Mouse (Mus musculus) heart, embryonic 10.5 days (tissue): ENCODE measurements at regions not wholly inside any gene's neighbourhood (a gene's known extent, or its start where the extent isn't known, plus 50 kb on each side); places are given as distances from the start of the nearest gene placed in this dataset.

Experiments used
- DNase-seq: peaks from one replicate; pipeline ENCODE4 v3.0.0-alpha.2; 2017; ENCODE audit warnings: low spot score
- H3K27ac ChIP-seq: fragments of 300-500 bp; sonication (generic); 2 replicates; pipeline ENCODE4 v1.5.1; 2016; ENCODE audit warnings: mild to moderate bottlenecking
- H3K27me3 ChIP-seq: fragments of 300-500 bp; sonication (generic); 2 replicates; pipeline ENCODE4 v1.6.1; 2016; ENCODE audit warnings: mild to moderate bottlenecking; ENCODE audit not compliant: poor library complexity, insufficient read depth, severe bottlenecking
- H3K36me3 ChIP-seq: fragments of 300-500 bp; sonication (generic); 2 replicates; pipeline ENCODE4 v1.6.1; 2016; ENCODE audit warnings: mild to moderate bottlenecking, moderate library complexity
- H3K4me1 ChIP-seq: fragments of 300-500 bp; sonication (generic); 2 replicates; pipeline ENCODE4 v1.6.1; 2016; ENCODE audit warnings: mild to moderate bottlenecking
- H3K4me3 ChIP-seq: fragments of 300-500 bp; sonication (generic); 2 replicates; pipeline ENCODE4 v1.5.1; 2016; ENCODE audit warnings: mild to moderate bottlenecking, moderate library complexity
- H3K9me3 ChIP-seq: fragments of 300-500 bp; sonication (generic); 2 replicates; pipeline ENCODE4 v1.6.1; 2016; ENCODE audit warnings: mild to moderate bottlenecking, moderate library complexity
- WGBS: fragments of 180-500 bp; shearing (Covaris S2); methylation state at CpG from one replicate; pipeline ENCODE4 v1.1.7; 2016; 5-methylcytosine and 5-hydroxymethylcytosine counted together

DNA sequence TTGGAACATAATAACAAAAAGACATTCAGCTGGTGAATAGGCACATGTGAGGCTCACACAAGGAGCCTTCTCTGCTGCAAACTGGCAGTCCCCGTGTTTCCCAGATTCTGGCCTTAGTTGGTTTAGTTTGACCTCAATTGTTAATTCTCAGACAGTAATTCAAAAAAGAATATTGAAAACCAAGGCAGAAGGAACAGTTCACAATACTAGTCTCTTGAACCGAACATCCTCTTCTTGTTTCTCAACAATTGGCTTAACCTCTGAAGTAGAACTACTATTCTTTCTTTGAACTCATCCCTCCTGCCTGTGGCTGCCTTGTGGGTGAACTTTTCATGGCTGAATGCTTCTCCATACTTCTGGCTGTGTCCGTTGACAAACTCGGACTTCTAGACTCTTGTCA, 110.4 kb upstream of the Neil3 start:
- Histone ChIP-seq H3K27me3 (no peaks in the 10 kb centered on the region), H3K4me1 (no peaks in the 10 kb centered on the region), H3K27ac (no peak overlapping the region), H3K36me3 (no peaks in the 10 kb centered on the region), H3K4me3 (no peak overlapping the region), H3K9me3 (no peaks in the 10 kb centered on the region)
- WGBS: 81% methylated on average over 4 of the region's 4 CpGs
- no peak for DNase-seq

DNA sequence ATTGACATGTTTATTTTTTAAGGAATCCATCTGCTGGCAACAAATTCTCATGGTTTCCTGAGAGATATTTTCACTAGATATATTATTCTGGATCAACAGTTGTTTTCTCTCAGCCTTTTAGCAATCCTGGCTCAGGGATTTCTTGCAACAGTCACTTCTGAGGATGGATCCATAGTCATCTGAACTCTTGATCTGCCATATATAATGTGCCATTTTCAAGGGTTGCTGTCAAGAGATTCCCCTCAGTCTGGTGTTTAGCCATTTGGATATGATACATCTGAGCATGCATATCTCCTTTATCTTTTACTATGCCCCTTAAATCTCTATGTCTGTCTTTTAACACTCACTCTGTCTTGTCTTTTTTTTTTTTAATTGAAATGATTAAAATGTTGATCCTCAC, 130.3 kb upstream of the Neil3 start:
- H3K27ac ChIP-seq: no peak overlapping the region
- no peak for DNase-seq
- H3K9me3 ChIP-seq: no peaks in the 10 kb centered on the region
- H3K27me3 ChIP-seq: no peaks in the 10 kb centered on the region
- no peak overlapping the region for H3K4me3 ChIP-seq
- no peaks in the 10 kb centered on the region for H3K4me1 ChIP-seq
- H3K36me3 ChIP-seq: no peaks in the 10 kb centered on the region

DNA sequence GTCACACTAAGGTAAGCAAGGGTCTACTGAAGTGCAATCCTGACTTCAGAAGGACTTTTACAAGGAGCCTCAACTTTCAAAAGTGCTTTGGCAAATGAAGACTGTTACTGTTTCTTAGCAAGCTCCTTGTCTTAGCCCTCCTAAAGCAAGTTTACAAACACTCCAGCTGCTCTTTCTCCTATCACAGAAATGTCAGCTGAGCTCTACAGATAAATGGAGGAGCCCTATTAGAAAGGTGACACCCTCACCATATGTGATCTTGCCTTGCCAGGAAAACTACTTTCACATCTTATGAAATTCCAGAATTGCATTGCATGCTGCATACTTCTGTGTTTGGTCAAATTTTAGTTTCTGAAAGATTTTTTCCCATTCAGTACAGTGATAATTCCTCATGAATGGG, 136.6 kb upstream of the Neil3 start:
- Histone ChIP-seq H3K27ac (no peak overlapping the region), H3K4me3 (no peak overlapping the region), H3K36me3 (no peaks in the 10 kb centered on the region), H3K4me1 (no peaks in the 10 kb centered on the region), H3K9me3 (no peaks in the 10 kb centered on the region), H3K27me3 (no peaks in the 10 kb centered on the region)
- no peak for DNase-seq

DNA sequence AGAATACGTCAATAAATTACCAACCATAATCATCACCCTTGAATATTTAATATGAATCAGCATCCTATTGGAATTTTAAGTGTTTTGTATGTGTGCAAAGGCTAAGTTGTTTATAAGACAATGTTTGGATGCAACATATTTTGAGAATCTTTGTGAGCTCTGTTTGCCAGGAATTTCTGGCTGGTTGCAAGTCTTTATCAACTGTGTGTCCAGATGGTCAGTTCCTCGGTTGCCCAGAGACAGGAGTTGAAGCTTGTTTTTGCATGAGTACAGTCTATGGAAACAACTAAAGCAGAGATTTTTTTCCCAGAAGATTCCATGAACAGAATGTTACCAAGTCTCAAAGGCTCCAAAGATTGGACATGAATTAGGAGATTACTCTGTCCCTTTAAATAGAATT, 142.0 kb upstream of the Neil3 start:
- Histone ChIP-seq H3K27me3 (no peaks in the 10 kb centered on the region), H3K9me3 (no peaks in the 10 kb centered on the region), H3K27ac (no peak overlapping the region), H3K36me3 (no peaks in the 10 kb centered on the region), H3K4me1 (no peaks in the 10 kb centered on the region), H3K4me3 (no peak overlapping the region)
- WGBS: 64% methylated on average over 2 of the region's 2 CpGs
- no peak for DNase-seq

DNA sequence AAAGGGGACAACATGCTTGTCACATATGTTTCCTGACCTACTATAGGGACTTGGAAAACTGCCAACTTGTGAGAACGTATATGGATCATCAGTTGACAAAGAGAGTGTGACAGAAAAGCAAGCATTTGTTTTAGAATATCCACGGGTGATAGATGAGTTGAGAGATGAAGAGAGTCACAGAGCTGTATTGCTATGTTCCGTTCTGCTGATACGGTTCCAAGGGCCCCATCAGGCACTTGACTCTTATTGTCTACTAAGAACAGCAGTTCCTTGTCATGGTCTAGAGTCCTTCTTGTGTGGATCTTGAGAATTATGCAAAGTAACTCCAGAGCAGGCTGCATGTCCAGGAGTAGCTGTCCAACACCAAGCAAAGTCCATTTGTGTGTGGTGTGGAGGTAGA, 143.0 kb upstream of the Neil3 start:
- WGBS: 74% methylated on average over 4 of the region's 4 CpGs
- DNase-seq: no peak
- Histone ChIP-seq H3K27me3 (no peaks in the 10 kb centered on the region), H3K27ac (no peak overlapping the region), H3K9me3 (no peaks in the 10 kb centered on the region), H3K4me1 (no peaks in the 10 kb centered on the region), H3K4me3 (no peak overlapping the region), H3K36me3 (no peaks in the 10 kb centered on the region)

DNA sequence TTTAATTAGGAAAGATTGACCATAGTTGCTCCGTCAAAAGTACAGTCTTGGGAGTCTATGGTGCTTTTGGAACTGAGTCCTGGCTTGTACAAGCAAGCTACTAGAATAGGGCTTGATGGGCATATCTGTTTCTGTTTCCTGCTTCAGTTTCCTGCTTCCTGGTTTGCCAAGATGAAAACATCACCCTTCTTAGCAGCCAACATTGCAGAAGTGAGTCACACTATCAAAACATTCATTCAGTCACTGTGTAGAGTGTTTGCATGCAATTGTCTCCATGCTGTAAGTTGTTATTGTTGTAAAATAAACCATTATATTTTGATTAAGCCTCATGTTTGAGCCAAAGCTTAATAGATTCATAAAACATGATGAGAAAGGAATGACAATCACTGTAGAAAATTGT, 149.3 kb upstream of the Neil3 start:
- Histone ChIP-seq H3K4me1 (no peaks in the 10 kb centered on the region), H3K27ac (no peak overlapping the region), H3K36me3 (no peaks in the 10 kb centered on the region), H3K9me3 (no peaks in the 10 kb centered on the region), H3K27me3 (no peaks in the 10 kb centered on the region), H3K4me3 (no peak overlapping the region)
- DNase-seq: no peak
- 60% methylated on average over 1 of the region's 1 CpGs for WGBS

DNA sequence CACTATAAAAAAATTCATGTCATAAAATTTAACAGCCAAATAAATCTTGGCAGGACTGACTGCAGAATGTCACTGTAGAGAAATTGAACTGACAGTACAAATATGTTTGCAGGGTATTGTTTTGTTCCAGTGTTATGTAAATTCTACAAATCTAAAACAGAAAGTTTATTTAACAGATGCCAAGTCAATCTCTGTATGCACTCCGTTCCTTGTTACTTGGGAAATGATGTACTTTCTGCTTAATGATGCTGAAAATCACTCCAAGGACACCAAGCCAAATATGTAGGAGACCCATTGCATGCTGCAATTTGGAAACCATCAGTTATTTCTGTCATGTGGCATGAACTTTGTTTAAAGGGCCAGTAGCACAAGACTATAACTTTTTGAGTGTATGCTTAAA, 182.3 kb upstream of the Neil3 start:
- 77% methylated on average over 1 of the region's 1 CpGs for WGBS
- no peaks in the 10 kb centered on the region for H3K27me3 ChIP-seq
- no peak for DNase-seq
- H3K9me3 ChIP-seq: no peaks in the 10 kb centered on the region
- no peak overlapping the region for H3K27ac ChIP-seq
- no peak overlapping the region for H3K4me3 ChIP-seq
- H3K36me3 ChIP-seq: no peaks in the 10 kb centered on the region
- H3K4me1 ChIP-seq: no peaks in the 10 kb centered on the region

DNA sequence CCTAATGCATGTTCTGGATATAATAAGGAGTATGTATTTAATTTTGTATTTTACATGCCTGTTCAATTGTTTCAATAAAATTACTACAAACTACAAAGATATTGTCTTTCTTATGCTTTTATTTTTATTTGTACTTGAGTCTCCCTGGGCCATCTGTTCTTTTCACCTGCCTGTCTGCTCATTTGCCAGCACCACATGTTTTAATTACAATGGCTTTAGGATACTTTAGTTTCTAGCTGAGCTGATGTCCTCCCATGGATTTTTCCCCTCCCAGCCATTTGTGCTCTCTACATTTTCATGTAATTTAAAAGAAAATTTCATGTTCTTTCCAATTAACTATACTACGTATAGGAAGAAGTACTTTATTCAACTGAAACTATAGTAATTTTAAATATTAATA, 188.5 kb upstream of the Neil3 start:
- H3K27me3 ChIP-seq: no peaks in the 10 kb centered on the region
- no peaks in the 10 kb centered on the region for H3K9me3 ChIP-seq
- H3K4me1 ChIP-seq: no peaks in the 10 kb centered on the region
- WGBS: 94% methylated on average over 1 of the region's 1 CpGs
- H3K27ac ChIP-seq: no peak overlapping the region
- no peak for DNase-seq
- no peak overlapping the region for H3K4me3 ChIP-seq
- H3K36me3 ChIP-seq: no peaks in the 10 kb centered on the region

DNA sequence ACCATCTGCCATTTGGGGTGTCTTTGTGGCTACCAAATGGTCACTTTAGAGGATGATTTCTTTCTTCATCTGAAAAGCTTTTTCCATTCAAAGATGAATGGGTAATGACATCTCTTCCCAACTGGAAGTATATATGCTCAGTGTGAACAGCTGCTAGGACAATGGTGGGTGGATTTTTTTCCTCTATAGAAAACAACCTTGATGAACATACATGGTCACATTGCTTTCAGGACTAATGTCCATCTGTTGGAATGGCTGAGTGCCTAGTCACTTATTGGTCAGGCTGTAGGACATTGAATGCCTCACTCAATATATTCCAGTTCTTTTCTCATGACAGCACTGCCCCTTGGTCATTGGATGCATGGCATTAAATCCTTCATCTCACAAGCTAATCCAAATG, 209.0 kb upstream of the Neil3 start:
- H3K27ac ChIP-seq: no peak overlapping the region
- no peak overlapping the region for H3K4me3 ChIP-seq
- no peaks in the 10 kb centered on the region for H3K9me3 ChIP-seq
- H3K27me3 ChIP-seq: no peaks in the 10 kb centered on the region
- no peak for DNase-seq
- H3K4me1 ChIP-seq: no peaks in the 10 kb centered on the region
- no peaks in the 10 kb centered on the region for H3K36me3 ChIP-seq

DNA sequence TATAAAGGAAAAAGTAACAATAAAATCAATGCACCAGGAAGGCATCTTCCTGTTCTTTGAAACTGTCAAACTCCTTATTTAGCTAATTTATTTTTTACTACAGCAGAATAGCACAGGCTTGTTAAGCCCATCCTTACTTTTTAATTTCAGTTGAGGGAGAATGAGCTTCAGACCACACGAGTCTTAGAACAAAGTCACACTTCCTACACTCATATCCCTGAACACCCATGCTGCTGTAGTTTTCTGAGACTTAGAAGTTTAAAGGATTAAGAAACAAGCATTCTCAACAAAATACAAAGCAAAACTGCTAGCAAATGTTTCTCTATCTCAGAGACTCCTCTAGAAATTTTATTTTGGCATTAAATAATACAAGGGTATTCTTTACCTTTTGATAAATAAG, 208.8 kb upstream of the Vegfc start:
- Histone ChIP-seq H3K36me3 (no peaks in the 10 kb centered on the region), H3K27ac (no peak overlapping the region), H3K9me3 (no peaks in the 10 kb centered on the region), H3K4me3 (no peak overlapping the region), H3K27me3 (no peaks in the 10 kb centered on the region), H3K4me1 (no peaks in the 10 kb centered on the region)
- WGBS: 50% methylated on average over 1 of the region's 1 CpGs
- no peak for DNase-seq

DNA sequence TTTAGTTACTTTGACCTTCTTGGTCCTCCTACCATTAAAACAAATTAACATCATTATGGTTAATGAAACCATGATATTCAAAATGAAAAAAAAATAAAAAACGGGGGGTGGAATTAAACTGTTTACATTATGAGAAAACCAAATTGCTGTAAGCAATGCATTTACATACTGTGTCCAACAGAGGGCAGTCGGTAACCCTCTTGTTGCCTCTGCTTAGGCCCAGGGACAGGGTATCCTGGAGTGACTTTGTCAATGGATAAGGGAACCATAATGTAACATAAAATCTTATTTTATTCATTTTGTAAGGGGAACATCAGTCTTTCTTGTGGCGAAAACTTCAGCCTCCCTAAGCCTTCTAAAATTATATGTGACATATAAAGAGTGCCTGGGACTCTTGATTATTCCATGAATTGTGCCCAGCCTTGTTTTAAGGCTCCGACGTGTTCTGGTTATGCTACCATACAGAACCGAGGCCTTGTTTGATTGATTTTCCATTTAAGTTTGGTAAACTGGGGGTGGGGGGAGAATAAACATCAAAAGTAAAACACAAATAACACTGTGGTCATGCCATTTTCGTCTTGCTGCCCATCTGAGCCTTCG, 207.3 kb upstream of the Vegfc start:
- no peaks in the 10 kb centered on the region for H3K27me3 ChIP-seq
- no peak overlapping the region for H3K27ac ChIP-seq
- no peaks in the 10 kb centered on the region for H3K36me3 ChIP-seq
- no peak overlapping the region for H3K4me3 ChIP-seq
- DNase-seq: no peak
- whole genome bisulfite sequencing: 60% methylated on average over 8 of the region's 8 CpGs
- H3K4me1 ChIP-seq: no peaks in the 10 kb centered on the region
- H3K9me3 ChIP-seq: no peaks in the 10 kb centered on the region

DNA sequence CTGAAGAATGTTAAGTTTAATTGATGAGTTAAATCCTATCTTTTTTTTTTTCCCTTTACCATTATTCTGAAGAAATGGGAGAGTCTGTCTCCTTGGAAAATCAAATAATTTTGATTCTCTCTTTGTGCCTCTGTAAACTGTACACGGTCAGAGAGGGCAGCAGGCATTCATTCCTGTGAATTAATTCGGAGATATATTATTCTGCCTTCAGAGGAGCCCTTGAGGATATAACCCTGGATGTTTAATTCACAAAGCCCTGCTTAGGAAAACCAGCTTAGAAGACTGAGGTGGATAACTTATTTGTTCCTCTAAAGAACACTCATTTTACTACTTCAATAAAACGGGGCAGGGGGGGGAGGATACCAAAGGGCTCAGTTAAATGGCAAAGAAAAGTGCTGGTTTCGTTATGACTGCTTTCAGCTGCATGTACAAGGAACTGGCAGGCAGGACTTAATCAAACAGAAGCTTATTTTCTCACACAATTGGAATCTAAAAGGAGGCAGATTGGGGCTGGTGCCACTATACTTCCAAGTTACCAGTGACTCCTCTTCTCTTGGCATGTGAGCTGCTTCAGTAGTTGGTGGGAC, 205.3 kb upstream of the Vegfc start:
- no peaks in the 10 kb centered on the region for H3K36me3 ChIP-seq
- H3K4me3 ChIP-seq: no peak overlapping the region
- no peaks in the 10 kb centered on the region for H3K27me3 ChIP-seq
- H3K9me3 ChIP-seq: no peaks in the 10 kb centered on the region
- 59% methylated on average over 4 of the region's 4 CpGs for whole genome bisulfite sequencing
- no peak overlapping the region for H3K27ac ChIP-seq
- DNase-seq: no peak
- H3K4me1 ChIP-seq: no peaks in the 10 kb centered on the region

DNA sequence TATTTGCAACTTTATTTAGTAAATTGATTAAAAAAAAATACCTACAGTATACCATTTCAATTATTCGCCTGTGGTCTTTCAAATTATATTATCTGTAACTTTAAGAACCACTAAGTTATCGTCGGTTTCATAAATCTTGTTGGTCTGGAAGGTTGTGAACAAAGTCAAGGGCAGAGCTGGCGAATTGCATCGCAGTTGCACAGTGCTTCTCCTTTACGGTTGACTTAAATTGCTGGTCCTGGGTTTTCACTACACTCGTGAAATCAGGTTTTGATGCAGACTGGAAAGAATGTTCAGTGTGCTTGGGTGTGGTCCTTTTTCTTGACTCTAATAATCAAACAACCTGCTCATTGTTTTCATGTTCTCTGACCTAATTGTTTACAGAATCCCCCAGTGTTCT, 198.6 kb upstream of the Vegfc start:
- H3K4me1 ChIP-seq: no peaks in the 10 kb centered on the region
- H3K4me3 ChIP-seq: no peak overlapping the region
- WGBS: 78% methylated on average over 7 of the region's 7 CpGs
- no peak overlapping the region for H3K27ac ChIP-seq
- no peaks in the 10 kb centered on the region for H3K36me3 ChIP-seq
- no peaks in the 10 kb centered on the region for H3K9me3 ChIP-seq
- H3K27me3 ChIP-seq: no peaks in the 10 kb centered on the region
- no peak for DNase-seq

DNA sequence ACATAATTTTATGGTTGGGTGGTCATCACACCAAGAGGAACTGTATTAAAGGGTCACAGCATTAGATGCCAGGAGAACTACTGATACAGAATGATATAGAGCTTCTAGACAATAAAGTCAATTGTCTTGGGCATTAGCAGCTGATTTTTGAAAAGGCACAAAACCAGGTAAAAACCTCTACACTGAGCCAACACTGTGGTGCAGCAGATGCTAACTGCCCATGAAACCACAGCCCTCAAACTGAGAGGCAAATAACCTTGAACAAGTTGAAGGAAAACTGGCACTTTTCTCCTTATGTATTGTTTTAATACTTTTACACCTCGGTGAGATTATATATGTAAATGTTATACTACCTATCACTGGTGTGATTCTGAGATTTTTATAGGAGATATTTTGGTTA, 195.9 kb upstream of the Vegfc start:
- no peak for DNase-seq
- Histone ChIP-seq H3K27me3 (no peaks in the 10 kb centered on the region), H3K4me1 (no peaks in the 10 kb centered on the region), H3K27ac (no peak overlapping the region), H3K4me3 (no peak overlapping the region), H3K9me3 (no peaks in the 10 kb centered on the region), H3K36me3 (no peaks in the 10 kb centered on the region)
- WGBS: 67% methylated on average over 1 of the region's 1 CpGs
